Mouse (Mus musculus) liver, adult 2 months (tissue): ENCODE measurements around the gene Ckmt2.

ENCODE experiments used
- CTCF ChIP-seq: fragments of 200-500 bp; IDR thresholded peaks from 2 replicates; pipeline ENCODE4 v1.5.1; 2011; ENCODE audit warnings: low read depth, low read length, control low read depth
- POLR2A ChIP-seq: fragments of 200-500 bp; IDR thresholded peaks from 2 replicates; pipeline ENCODE4 v1.6.1; 2011; ENCODE audit warnings: low read length, control low read depth; ENCODE audit not compliant: insufficient read depth; ENCODE audit errors: extremely low read depth

- TF ChIP-seq CTCF: no peak
- TF ChIP-seq POLR2A: no peak
Observed at GRCm38 (mm10) chr13:91917835-91918234, 41.1 kb upstream of the Ckmt2 start.
